Mouse (Mus musculus) T-helper 17 cell (primary cell): ENCODE data around the gene Akap3.

Source experiments
- in situ Hi-C, 2 experiments: fragments of 300-600 bp; cut with MboI, MseI; formaldehyde crosslinking; loops; 1 replicate in 1 of 2; 2 replicates in 1 of 2; pipeline ENCODE4 v1.15.1; 2025; ENCODE audit warnings: high pct_unique_total_duplicates in 2 of 2

The Akap3 gene

DNA sequence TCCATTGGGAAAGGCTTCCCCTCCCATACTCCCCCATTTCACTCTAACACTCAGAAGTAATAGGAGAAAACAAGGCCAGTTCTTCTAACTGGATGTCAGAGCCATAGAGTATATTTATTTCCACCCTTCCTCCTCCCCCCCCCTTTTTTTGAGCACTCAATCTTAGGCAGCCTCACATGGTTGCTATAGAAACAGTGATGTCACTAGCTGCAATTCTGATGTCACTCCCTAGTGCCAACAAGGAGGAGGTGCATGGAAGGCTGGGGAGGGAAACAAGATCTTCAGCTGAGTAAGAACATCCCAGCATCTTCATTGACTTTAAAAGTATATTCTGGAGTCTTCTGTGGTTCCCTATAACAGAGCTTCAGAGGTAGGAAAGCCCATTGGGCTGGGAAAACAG is at the start of gene Akap3:
Gene Akap3 (plus strand): TSS at position 218 of the 400 bp plus-strand sequence.
- in situ Hi-C loops: loop anchor here in 1 of 2 experiments (5.0 kb wide), 1 partner anchor 84 kb away; the partner anchor contains the start of genes D6Wsu163e and Rad51ap1

DNA sequence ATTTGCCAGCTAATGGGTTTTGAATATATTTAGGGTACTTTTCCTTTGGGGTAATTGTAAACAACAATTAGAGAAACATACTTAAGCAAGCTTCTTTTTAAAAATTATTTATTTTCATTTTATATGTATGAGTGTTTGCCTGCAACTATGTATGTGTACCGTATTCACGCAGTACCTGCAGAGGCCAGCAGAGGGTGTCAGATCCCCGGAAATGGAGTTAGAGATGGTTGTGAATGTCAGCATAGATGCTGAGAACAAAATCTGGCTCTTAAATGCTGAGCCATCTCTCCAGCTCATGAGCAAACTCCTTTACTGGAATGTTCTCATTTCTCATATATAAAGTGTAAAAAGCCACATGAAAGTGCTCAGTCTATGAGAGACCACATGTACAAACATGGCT is 46.1 kb upstream of the Akap3 start:
- in situ Hi-C loops: no loop called here

DNA sequence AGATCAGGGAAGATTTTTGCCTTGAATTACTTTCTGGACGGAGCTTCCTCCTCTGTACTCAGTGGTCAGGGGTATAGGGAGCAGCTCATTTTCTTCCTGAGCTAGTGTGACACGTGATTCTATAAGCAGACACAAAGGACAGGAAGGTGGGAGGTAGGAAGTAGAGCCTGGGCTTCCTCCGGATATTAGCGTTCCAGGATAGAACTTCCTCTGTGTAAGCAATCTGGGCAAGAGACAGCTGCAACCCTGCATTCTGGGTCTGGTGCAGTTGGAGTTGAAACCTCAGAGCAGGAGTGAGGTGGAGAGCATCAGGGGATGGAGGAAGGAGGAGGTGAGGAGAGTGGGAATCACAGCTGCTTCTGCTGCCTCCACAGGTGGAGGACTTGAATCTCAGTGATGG is 44.8 kb upstream of the Akap3 start:
- in situ Hi-C loops: no loop called here

DNA sequence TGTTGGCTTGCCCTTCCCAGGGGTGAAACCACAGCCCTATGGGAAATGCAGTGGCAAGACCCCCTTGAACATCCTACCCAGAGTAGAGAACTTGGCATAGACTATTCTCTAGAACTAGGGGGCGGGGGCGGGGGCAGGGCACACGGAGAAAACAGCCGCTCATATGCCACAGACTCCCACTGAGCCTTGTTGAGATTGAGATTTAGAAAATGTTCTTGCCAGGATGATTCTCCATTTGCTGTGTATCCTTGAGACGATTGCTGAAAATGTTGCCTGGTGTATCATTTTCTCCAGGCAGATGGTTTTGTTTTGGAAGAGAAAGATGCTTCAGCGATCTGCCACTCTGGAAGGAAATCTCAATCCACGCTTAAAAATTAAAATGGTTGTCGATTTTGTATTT is 44.3 kb upstream of the Akap3 start:
- in situ Hi-C loops: no loop called here

DNA sequence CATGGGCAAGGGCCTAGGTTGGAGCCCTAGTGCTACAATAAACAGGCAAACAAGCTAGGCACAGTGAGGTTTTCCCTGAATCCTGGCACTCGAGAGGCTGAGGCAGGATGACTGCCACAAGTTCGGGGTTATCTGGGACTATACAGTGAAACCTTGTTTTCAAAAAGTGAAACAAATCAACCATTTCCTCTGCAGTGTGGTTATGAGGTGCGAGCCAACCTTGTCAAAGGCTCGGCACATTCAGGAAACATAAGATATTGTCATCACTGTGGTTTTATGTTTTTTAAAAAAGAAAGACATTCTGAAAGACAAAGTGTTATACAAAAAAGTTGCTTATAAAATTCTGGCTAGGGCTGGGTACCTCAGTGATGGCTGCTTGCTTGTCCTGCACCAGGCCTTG is 41.4 kb upstream of the Akap3 start:
- in situ Hi-C loops: no loop called here

DNA sequence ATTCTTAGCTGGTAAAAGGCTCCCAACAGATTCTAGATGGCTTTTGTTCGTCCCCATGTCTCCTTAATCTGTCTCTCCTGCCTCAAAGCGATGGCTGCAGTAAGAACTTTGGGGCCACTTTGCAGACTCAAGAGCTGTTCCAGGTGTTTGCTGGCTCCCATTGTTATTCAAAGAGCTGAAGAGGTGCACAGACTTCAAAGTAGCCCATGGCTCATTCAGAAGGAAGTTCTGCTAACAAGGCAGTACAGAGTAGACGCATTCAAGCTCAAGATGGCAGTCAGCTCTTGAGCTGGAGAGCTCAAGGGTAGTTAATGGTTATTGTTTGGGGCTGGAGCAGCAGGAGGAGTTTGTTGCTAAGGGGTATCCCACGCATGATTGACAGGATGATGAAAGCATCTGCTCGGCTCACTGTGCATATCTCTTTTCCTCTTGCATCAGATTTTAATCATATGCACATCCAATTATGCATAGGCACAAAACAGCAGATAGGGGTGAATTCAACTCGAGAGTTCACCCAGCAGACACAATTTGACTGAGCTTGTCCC is 37.6 kb upstream of the Akap3 start:
- in situ Hi-C loops: no loop called here

DNA sequence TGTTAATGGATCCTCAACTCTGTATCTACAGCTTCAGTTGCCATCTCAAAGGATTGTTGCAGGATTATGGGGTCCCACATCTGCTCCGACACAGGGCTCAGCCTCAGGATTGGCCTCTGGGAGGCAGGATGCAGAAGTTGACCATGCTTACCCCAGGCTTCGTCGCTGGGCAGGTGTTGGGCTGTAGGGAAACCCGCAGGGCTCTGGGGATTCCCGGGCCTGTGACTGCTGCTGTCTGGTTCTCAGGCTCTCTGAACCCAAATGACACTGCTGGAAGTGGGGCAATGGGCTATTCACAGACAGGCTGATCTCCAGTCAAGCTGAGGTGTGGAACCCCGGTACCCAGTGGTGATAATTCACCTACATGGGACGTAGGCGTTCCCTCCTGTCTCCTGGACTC is 36.6 kb upstream of the Akap3 start:
- in situ Hi-C loops: no loop called here

DNA sequence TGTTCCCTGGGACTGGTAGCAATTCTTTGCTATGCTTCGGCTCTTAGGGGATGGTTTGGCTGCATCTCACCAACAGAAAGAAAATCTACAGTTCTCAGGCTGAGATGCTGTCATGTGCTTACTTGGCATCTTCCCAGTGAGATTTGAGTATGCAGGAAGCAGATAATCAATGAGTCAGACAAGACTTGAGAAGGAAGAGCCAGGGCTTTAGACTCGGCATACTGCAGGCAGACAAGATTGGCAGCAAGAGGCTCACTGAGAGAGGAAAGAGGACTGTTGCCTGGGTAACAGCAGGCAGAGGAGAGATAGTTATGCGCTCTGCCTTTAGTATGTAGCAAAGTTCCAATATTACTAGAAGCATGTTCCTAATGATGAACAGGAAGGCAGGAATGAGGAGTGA is 29.8 kb upstream of the Akap3 start:
- in situ Hi-C loops: no loop called here

DNA sequence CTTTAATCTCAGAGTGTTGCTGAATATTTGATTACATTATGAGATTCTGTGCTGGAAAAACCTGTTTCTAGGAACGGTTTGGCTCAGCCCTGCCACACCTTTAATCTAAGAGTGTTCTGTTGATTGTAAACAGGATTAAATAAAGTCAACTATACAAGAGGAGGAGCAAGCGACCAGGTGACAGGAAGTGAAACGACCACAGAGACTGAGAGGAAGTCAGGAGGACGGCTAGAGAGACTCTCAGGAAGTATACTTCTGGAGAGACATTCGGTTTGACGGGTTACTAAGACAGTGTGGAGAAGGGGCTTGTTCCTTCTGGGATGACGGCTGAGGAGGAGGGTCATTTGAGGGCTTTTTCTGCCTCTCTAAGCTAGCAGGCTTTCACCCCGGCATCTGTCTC is 16.3 kb upstream of the Akap3 start:
- in situ Hi-C loops: loop anchor here in 1 of 2 experiments (10.0 kb wide), 1 partner anchor 1462 kb away; no protein-coding TSS in a partner anchor

DNA sequence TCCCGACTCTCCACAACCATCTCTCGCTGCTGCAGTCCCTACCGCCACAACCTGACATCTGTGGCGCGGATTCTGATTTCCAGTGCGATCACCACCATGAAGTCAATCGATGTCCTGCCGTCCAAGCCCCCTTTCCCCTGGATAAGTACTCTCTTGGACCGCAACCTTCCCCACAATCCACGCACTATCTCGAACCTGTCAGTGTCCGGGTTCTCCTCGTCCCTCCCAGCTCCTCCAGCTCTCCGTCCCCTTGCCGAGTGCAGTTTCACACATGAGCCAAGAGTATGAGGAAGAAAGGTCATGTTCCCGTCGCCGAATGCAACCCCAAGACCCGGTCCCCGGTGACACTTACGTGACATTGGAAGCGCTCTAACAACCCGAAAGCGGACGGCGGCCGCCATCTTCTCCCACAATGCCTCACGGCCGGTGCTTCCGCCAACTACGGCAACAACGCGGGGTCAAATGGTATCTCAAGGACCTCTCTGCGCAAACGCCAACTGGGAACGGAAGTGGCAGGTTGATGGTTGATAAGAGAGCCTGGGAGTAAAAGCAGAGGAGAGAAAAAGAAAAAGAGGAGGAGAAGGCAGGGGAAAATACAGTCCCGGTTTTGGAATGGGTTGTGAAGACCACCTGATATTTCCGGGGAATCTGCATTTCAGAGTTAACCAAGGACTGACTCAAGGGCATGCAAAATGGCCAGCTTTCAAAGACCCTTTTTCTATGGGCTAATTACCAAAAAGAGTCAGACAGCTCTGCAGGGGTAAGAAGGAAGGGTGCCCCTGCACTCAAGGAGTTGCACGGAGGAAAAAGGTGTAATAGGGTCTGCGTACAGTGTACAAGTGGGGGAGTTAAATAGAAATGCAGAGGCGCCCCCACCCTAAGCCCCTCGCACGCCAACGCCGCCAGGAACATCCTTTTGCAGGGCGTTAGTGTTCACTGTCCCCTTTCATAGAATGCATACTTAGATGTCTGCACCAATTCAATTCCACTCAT is 3.9 kb upstream of the Akap3 start, which contains the start of gene Ndufa9:
Gene Ndufa9 (minus strand): TSS at position 425 of the 993 bp plus-strand sequence.
- in situ Hi-C loops: no loop called here

DNA sequence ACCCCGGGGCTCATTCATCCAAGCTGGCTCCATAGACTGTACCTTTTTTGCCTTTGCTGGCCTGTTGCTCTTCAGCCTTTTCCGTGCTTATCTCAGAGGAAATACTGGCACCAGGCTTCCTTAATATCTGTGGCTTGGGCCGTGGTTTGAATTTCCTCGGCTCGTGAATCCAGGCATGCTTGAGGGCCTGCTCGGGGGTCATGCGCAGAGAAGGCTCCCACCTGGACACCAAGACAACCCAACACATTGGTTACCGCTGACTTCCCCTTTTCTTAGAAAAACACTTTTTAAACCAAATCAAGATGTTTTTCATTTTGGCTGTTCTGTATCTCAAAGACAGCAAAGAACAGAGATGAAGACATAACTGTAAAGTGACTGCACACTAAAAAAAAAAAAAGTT is 24.2 kb downstream of the Akap3 start:
- in situ Hi-C loops: no loop called here

DNA sequence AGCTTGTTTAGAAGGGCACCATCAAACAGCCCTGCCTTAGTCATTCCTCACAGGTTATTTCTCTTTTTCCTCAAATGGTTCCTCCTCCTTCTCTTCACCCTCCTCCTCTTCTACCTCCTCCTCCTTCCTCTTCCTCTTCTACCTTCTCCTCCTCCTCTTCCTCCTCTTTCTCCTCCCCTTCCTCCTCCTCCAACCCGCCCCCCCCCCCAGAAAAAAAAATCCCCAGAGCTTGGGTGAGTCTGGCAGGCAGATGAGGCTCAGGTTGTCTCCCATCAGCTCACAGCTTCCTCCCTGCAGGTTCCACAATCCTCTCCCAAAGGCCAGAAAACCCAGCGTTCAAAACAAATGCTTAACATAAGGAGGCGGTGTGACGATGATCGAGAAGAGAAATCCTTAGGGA is 54.5 kb downstream of the Akap3 start:
- in situ Hi-C loops: no loop called here

DNA sequence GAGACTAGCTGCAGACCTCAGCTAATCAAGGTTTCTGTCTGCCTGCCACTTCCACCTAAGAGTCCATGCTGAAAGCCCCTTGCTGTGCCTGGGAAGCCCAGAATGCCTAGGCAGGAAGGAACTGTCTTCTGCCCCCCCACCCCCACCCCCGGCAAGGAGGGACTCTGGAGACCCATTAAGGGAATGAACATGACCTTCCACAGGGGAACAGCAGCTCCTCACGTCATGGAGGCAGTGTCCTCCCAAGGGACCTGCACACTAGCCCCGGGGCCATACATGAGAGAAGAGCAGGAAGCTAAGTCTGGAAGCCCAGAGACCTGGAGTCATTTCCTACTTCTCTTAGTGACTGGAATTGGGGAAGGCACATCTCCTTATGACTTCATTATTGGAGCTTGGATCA is 55.0 kb downstream of the Akap3 start:
- in situ Hi-C loops: no loop called here

DNA sequence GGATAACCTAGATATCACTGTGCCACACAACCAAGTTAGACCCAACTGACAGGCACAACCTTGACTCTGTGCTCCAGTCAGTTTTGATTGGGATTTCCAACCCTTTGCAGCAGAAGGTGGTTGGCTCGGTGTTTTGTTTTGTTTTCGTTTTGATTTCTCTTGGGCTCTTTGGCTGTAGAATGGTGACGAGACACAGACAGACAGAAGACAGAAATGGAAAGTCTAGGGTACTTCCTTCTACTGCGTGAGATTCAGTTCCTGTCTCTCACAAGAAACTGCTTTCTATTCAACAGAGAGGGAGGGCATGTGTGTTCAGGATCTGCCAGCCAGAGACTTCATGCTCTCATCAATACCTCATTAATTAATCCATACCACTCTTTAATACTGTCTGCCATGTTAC is 57.8 kb downstream of the Akap3 start:
- in situ Hi-C loops: no loop called here

DNA sequence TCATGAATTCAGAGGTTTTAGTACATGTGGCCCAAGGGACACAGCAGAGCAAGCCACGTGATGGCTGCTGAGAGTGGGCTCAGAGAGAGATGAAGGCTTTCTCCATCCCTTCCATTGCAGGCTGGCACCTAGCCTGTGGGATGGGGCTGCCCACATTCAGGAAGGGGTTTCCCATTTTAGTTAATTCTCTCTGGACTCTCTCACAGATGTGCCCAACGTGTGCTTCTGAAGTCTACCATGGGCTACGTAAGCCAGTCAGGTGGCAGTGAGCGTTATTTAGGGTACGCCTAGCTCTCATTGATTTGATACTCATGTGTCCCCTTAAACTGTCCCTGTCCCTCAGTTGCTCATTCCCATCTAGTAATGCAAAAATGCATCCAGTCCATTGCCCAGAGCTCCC is 62.0 kb downstream of the Akap3 start:
- in situ Hi-C loops: no loop called here

DNA sequence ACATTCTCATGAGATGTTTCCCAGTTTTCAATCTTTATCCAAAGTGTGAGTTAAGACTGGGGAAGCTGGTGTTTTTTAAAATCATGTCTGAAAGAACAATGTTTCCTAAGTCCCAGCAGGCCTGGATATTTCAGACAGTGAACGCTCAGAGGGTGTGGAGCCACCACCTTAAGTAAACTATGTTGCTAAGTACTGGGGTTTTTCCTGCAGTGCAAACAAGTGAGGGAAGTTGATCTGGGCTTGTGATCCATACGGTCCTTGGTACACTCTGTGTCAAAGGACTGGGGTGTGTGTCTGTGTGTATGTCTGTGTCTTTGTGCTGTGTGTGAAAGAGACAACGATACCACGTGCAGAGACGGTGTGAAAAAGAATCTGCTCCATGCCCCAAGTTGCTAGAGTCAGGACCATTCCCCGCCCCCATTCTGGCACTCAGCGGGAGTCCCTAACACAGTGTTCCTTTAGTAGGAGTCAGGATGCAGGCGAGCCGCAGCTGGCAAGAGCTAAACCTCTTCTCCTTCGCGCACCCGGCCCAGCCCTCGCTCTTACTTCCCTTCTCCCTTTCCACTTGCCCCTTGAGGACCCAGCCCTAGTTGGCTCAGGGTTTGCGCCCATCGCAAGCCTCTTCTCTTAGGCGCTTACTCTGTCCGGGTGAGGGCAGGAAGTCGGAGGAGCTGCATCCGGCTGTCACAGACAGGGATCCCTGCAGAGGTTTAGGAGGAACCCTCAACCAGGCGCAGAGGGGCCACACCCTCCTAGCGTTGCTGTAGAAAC is 68.4 kb downstream of the Akap3 start, which contains the start of gene Dyrk4:
Gene Dyrk4 (minus strand): TSS at position 729 of the 771 bp plus-strand sequence.
- in situ Hi-C loops: no loop called here
